Mouse (Mus musculus) myocyte (in vitro differentiated cells): ENCODE measurements at regions not wholly inside any gene's neighbourhood (a gene's known extent, or its start where the extent isn't known, plus 50 kb on each side); places are given as distances from the start of the nearest gene placed in this dataset.

Experiments used
- H3K27me3 ChIP-seq: one replicate; pipeline ENCODE4 v1.6.1; 2011; ENCODE audit not compliant: control insufficient read depth, insufficient read depth, insufficient read length
- H3K36me3 ChIP-seq: one replicate; pipeline ENCODE4 v1.6.1; 2011; ENCODE audit not compliant: control insufficient read depth, insufficient read depth
- H3K4me2 ChIP-seq: one replicate; pipeline ENCODE4 v1.6.1; 2011; ENCODE audit warnings: low read depth, control low read depth
- H3K4me3 ChIP-seq: one replicate; pipeline ENCODE4 v1.5.1; 2011; ENCODE audit warnings: mild to moderate bottlenecking, control low read depth, moderate library complexity
- H3K79me2 ChIP-seq: one replicate; pipeline ENCODE4 v1.6.1; 2011; ENCODE audit not compliant: control insufficient read depth, insufficient read depth
- H3ac ChIP-seq: one replicate; pipeline ENCODE4 v1.6.1; 2011; ENCODE audit not compliant: control insufficient read depth, insufficient read length
- CEBPB ChIP-seq: IDR thresholded peaks from 2 replicates; pipeline ENCODE4 v1.6.1; 2011; ENCODE audit warnings: mild to moderate bottlenecking, moderate library complexity; ENCODE audit not compliant: poor library complexity, insufficient read depth, severe bottlenecking
- E2F4 ChIP-seq: IDR thresholded peaks from one replicate; pipeline ENCODE4 v1.6.1; 2011; ENCODE audit warnings: mild to moderate bottlenecking, control low read depth, moderate library complexity; ENCODE audit not compliant: insufficient read depth
- MAX ChIP-seq: IDR thresholded peaks from one replicate; pipeline ENCODE4 v1.6.1; 2011; ENCODE audit warnings: low read depth, mild to moderate bottlenecking, control low read depth
- MYOD1 ChIP-seq, 3 experiments: IDR thresholded peaks; one replicate each; pipeline ENCODE4 v1.6.1; 2011; ENCODE audit warnings: control low read depth in 2 of 3, low read depth in 2 of 3, mild to moderate bottlenecking in 2 of 3, moderate library complexity in 1 of 3; ENCODE audit not compliant: insufficient read length in 2 of 3, control insufficient read depth in 1 of 3
- MYOG ChIP-seq, 3 experiments: IDR thresholded peaks; one replicate each; pipeline ENCODE4 v1.6.1; 2011; ENCODE audit warnings: control low read depth in 2 of 3, low read depth in 2 of 3, mild to moderate bottlenecking in 2 of 3; ENCODE audit not compliant: insufficient read length in 2 of 3, control insufficient read depth in 1 of 3, insufficient read depth in 1 of 3
- POLR2A ChIP-seq: IDR thresholded peaks from one replicate; pipeline ENCODE4 v1.6.1; 2011; ENCODE audit warnings: low read depth, mild to moderate bottlenecking, control low read depth, moderate library complexity; ENCODE audit not compliant: insufficient read length
- POLR2AphosphoS2 ChIP-seq: IDR thresholded peaks from one replicate; pipeline ENCODE4 v1.6.1; 2011; ENCODE audit warnings: low read depth, control low read depth; ENCODE audit not compliant: insufficient read length
- REST ChIP-seq: IDR thresholded peaks from one replicate; pipeline ENCODE4 v1.6.1; 2011; ENCODE audit warnings: mild to moderate bottlenecking, control low read depth, moderate library complexity; ENCODE audit not compliant: insufficient read depth, insufficient read length
- SRF ChIP-seq: IDR thresholded peaks from one replicate; pipeline ENCODE4 v1.6.1; 2011; ENCODE audit warnings: low read depth; ENCODE audit not compliant: control insufficient read depth, insufficient read length
- TCF12 ChIP-seq: IDR thresholded peaks from one replicate; pipeline ENCODE4 v1.6.1; 2011; ENCODE audit warnings: mild to moderate bottlenecking, control low read depth; ENCODE audit not compliant: poor library complexity, insufficient read depth, severe bottlenecking
- TCF3 ChIP-seq: IDR thresholded peaks from one replicate; pipeline ENCODE4 v1.6.1; 2011; ENCODE audit warnings: low read depth, control low read depth; ENCODE audit not compliant: insufficient read length
- USF1 ChIP-seq: IDR thresholded peaks from one replicate; pipeline ENCODE4 v1.6.1; 2011; ENCODE audit warnings: low read depth, mild to moderate bottlenecking, control low read depth, moderate library complexity

GRCm38 (mm10) chr3:54560056-54560922 is 132.3 kb upstream of the Supt20 start:
- Histone ChIP-seq H3K36me3 (no peaks in the 10 kb centered on the region), H3K4me3 (no peak overlapping the region), H3ac (no peak overlapping the region), H3K27me3 (no peaks in the 10 kb centered on the region), H3K79me2 (no peaks in the 10 kb centered on the region), H3K4me2 (no peak overlapping the region)
- TF ChIP-seq USF1 (no peak), SRF (no peak), MAX (no peak), POLR2AphosphoS2 (no peak), MYOG (IDR thresholded peaks at IDR 0.05; ENCODE audit: control insufficient read depth in 1 of 3, insufficient read depth in 1 of 3, insufficient read length in 2 of 3, low read depth in 2 of 3) (no peak), CEBPB (no peak), REST (no peak), TCF3 (no peak), TCF12 (no peak)

GRCm38 (mm10) chr3:54567329-54567728 is 125.3 kb upstream of the Supt20 start:
- Histone ChIP-seq H3K4me3 (no peak overlapping the region), H3K79me2 (no peaks in the 10 kb centered on the region), H3ac (no peak overlapping the region), H3K4me2 (no peak overlapping the region), H3K36me3 (no peaks in the 10 kb centered on the region), H3K27me3 (no peaks in the 10 kb centered on the region)
- TF ChIP-seq SRF (no peak), POLR2A (no peak), MYOG (IDR thresholded peaks at IDR 0.05; ENCODE audit: control insufficient read depth in 1 of 3, insufficient read depth in 1 of 3, insufficient read length in 2 of 3, low read depth in 2 of 3) (no peak), MYOD1 (IDR thresholded peaks at IDR 0.05; ENCODE audit: control insufficient read depth in 1 of 3, insufficient read length in 2 of 3, low read depth in 2 of 3) (no peak), REST (no peak), TCF3 (no peak), USF1 (no peak), MAX (no peak), CEBPB (no peak), E2F4 (no peak)

GRCm38 (mm10) chr3:54568096-54568495 is 124.5 kb upstream of the Supt20 start:
- TF ChIP-seq TCF3 (no peak), CEBPB (no peak), SRF (no peak), E2F4 (no peak), MYOG (IDR thresholded peaks at IDR 0.05; ENCODE audit: control insufficient read depth in 1 of 3, insufficient read depth in 1 of 3, insufficient read length in 2 of 3, low read depth in 2 of 3) (no peak), MYOD1 (IDR thresholded peaks at IDR 0.05; ENCODE audit: control insufficient read depth in 1 of 3, insufficient read length in 2 of 3, low read depth in 2 of 3) (no peak), POLR2AphosphoS2 (no peak), REST (no peak), TCF12 (no peak), POLR2A (no peak)
- H3K27me3 ChIP-seq = no peaks in the 10 kb centered on the region
- H3ac ChIP-seq = no peak overlapping the region
- no peaks in the 10 kb centered on the region for H3K36me3 ChIP-seq
- H3K4me2 ChIP-seq = no peak overlapping the region
- H3K4me3 ChIP-seq = no peak overlapping the region
- H3K79me2 ChIP-seq = no peaks in the 10 kb centered on the region

GRCm38 (mm10) chr3:54570501-54570900 is 122.1 kb upstream of the Supt20 start:
- Histone ChIP-seq H3K27me3 (no peaks in the 10 kb centered on the region), H3ac (no peak overlapping the region), H3K4me3 (no peak overlapping the region), H3K4me2 (no peak overlapping the region), H3K36me3 (no peaks in the 10 kb centered on the region), H3K79me2 (no peaks in the 10 kb centered on the region)
- TF ChIP-seq MAX (no peak), MYOG (IDR thresholded peaks at IDR 0.05; ENCODE audit: control insufficient read depth in 1 of 3, insufficient read depth in 1 of 3, insufficient read length in 2 of 3, low read depth in 2 of 3) (no peak), CEBPB (no peak), E2F4 (no peak), POLR2A (no peak), MYOD1 (IDR thresholded peaks at IDR 0.05; ENCODE audit: control insufficient read depth in 1 of 3, insufficient read length in 2 of 3, low read depth in 2 of 3) (no peak), POLR2AphosphoS2 (no peak), REST (no peak), SRF (no peak), TCF12 (no peak), TCF3 (no peak), USF1 (no peak)
